In genomic region chr8:46152064-46153031, GRCm38 (mm10) we compare ENCODE assay signal across 8 mouse cellular contexts. TPM values are rescaled to one million over a fixed set of nuclear protein-coding genes. Genes with fewer than 3 reads are reported as not detected.
DNase-seq lines count a peak whose midpoint lies in the region; ATAC-seq lines count a peak whose summit lies in the region.

Snx25 (minus strand) TSS chr8:46152159.

- H3K4me3 ChIP-seq in brown adipose tissue, adult 24 weeks (ENCODE audit: insufficient read depth, low read depth, low read length), result peak within 1 kb of the TSS; percentile 81
- H3K4me3 ChIP-seq in heart, embryonic 14.5 days (ENCODE audit: control insufficient read depth in 1 of 2, insufficient read depth in 1 of 2, low read depth in 1 of 2, low read length in 2 of 2), result peak within 1 kb of the TSS; percentile 80 to 98
- peak within 1 kb of the TSS; percentile 79 for H3K4me3 ChIP-seq in liver, embryonic 16.5 days (ENCODE audit: low read depth, low read length)
- H3K4me3 ChIP-seq in neural tube, embryonic 13.5 days, result peak within 1 kb of the TSS; percentile 74

- peaks cover 2% of the 10 kb centered on the region; the same call in 1 of the 2 replicates for H3K4me1 ChIP-seq in brown adipose tissue, adult 24 weeks (ENCODE audit: control insufficient read depth, insufficient read depth, insufficient read length, low read length)
- peaks cover 7 to 10% of the 10 kb centered on the region in 2 experiments for H3K4me1 ChIP-seq in heart, embryonic 14.5 days (ENCODE audit: control insufficient read depth in 2 of 2, insufficient read depth in 2 of 2, low read length in 2 of 2)
- peaks cover 16% of the 10 kb centered on the region for H3K4me1 ChIP-seq in liver, embryonic 16.5 days (ENCODE audit: control insufficient read depth, low read depth, low read length)
- H3K4me1 ChIP-seq in neural tube, embryonic 13.5 days (replicated peaks), result peaks cover 38% of the 10 kb centered on the region

- 3% methylated on average over 73 of the region's 103 CpGs for WGBS in heart, embryonic 14.5 days
- WGBS in liver, embryonic 16.5 days (ENCODE audit: insufficient replicate concordance), result 2% methylated on average over 79 of the region's 103 CpGs
- WGBS in neural tube, embryonic 13.5 days, result 6% methylated on average over 43 of the region's 103 CpGs

- peak within 1 kb of the TSS; percentile 90 for H3K9ac ChIP-seq in heart, embryonic 14.5 days (ENCODE audit: low read length)
- H3K9ac ChIP-seq in liver, embryonic 16.5 days (ENCODE audit: low read depth, low read length), result peak within 1 kb of the TSS; percentile 76
- H3K9ac ChIP-seq in neural tube, embryonic 13.5 days, result peak within 1 kb of the TSS; percentile 94

- no peaks in the 10 kb centered on the region for H3K9me3 ChIP-seq in heart, embryonic 14.5 days (ENCODE audit: control insufficient read depth, low read length)
- H3K9me3 ChIP-seq in liver, embryonic 16.5 days (replicated peaks; ENCODE audit: control insufficient read depth, low read length), result no peaks in the 10 kb centered on the region
- no peaks in the 10 kb centered on the region for H3K9me3 ChIP-seq in neural tube, embryonic 13.5 days

- H3K36me3 ChIP-seq in heart, embryonic 14.5 days (ENCODE audit: control insufficient read depth, insufficient read depth, low read length), result no peaks in the 10 kb centered on the region
- no peaks in the 10 kb centered on the region for H3K36me3 ChIP-seq in liver, embryonic 16.5 days (ENCODE audit: control insufficient read depth, insufficient read depth)
- H3K36me3 ChIP-seq in neural tube, embryonic 13.5 days, result no peaks in the 10 kb centered on the region

- peaks cover 4% of the 10 kb centered on the region; the same call in 1 of the 2 replicates for H3K27me3 ChIP-seq in heart, embryonic 14.5 days (ENCODE audit: control insufficient read depth, insufficient read depth, low read length)
- H3K27me3 ChIP-seq in liver, embryonic 16.5 days (ENCODE audit: control insufficient read depth, insufficient read depth, low read depth, low read length), result peaks cover 14% of the 10 kb centered on the region
- peaks cover 23% of the 10 kb centered on the region for H3K27me3 ChIP-seq in neural tube, embryonic 13.5 days

- ATAC-seq in CD4-positive, CD25-positive, alpha-beta regulatory T cell, adult 4 months, result peak; percentile 76
- peak; percentile 80 for ATAC-seq in erythroid progenitor cell, adult 5-6 weeks (replicated peaks; ENCODE audit: low FRiP score, poor library complexity, severe bottlenecking)
- peak; percentile 90 for ATAC-seq in heart, embryonic 14.5 days (ENCODE audit: insufficient number of reproducible peaks, insufficient read depth, low FRiP score, low read depth)
- peak; percentile 90 for ATAC-seq in liver, embryonic 16.5 days (ENCODE audit: low read depth)
- ATAC-seq in neural tube, embryonic 13.5 days (ENCODE audit: low read depth), result peak; percentile 89

- H3K4me2 ChIP-seq in heart, embryonic 14.5 days (ENCODE audit: low read length), result peak within 1 kb of the TSS; percentile 94
- H3K4me2 ChIP-seq in liver, embryonic 16.5 days (ENCODE audit: low read depth, low read length), result peak within 1 kb of the TSS; percentile 98
- H3K4me2 ChIP-seq in neural tube, embryonic 13.5 days, result peak within 1 kb of the TSS; percentile 88

- H3K27ac ChIP-seq in brown adipose tissue, adult 24 weeks (replicated peaks; ENCODE audit: low read depth, low read length), result no peak within 1 kb of the TSS
- H3K27ac ChIP-seq in heart, embryonic 14.5 days (replicated peaks in 1 of 2; ENCODE audit: control insufficient read depth in 1 of 2, insufficient read depth in 1 of 2, low read depth in 2 of 2, low read length in 2 of 2), result peak within 1 kb of the TSS in 1 of 2 experiments; percentile 63; a peak in 2 of 4 replicates
- H3K27ac ChIP-seq in liver, embryonic 16.5 days (ENCODE audit: low read length), result peak within 1 kb of the TSS; percentile 33; the same call in 1 of the 2 replicates
- peak within 1 kb of the TSS; percentile 85 for H3K27ac ChIP-seq in neural tube, embryonic 13.5 days (replicated peaks)

- DNase-seq in kidney, postnatal 14 days, result peak; percentile 93
- peak; percentile 71 for DNase-seq in telencephalon, adult 2 months (ENCODE audit: low read depth, low spot score)

RNA-seq across cellular contexts. Expression of gene Snx25, which starts in this region (rescaled TPM):
- 1 to 10 TPM; 6.0 to 7.5 TPM for polyA plus RNA-seq in CD4-positive, CD25-positive, alpha-beta regulatory T cell, adult 4 months (2017; shearing (Covaris generic))
- polyA plus RNA-seq in brown adipose tissue, adult 24 weeks (2012; ENCODE audit: insufficient read depth, insufficient read length, missing spikeins), result 9.2 and 14.3 TPM in 2 replicates
- 9.7 and 17.6 TPM in 2 replicates for total RNA-seq in erythroid progenitor cell, adult 5-6 weeks (2015; ENCODE audit: low replicate concordance)
- total RNA-seq in erythroid progenitor cell, adult 5-6 weeks (2017; ENCODE audit: low replicate concordance), result 8.9 and 28.0 TPM in 2 replicates
- 6.8 and 8.8 TPM in 2 replicates for polyA plus RNA-seq in heart, embryonic 14.5 days (2014; fragmentation: Nextera tagmentation; extraction: Ambion mirVana)
- polyA plus RNA-seq in liver, embryonic 16.5 days (2015; fragmentation: Nextera tagmentation; extraction: Ambion mirVana), result 2.5 and 3.0 TPM in 2 replicates
- polyA plus RNA-seq in neural tube, embryonic 13.5 days (2015; fragmentation: Nextera tagmentation; extraction: Ambion mirVana), result 6.8 and 9.2 TPM in 2 replicates
